Mouse (Mus musculus) liver, postnatal 0 days (tissue): ENCODE results near the gene Rsph3b.

Experiments used
- CTCF ChIP-seq: sonication (generic); IDR thresholded peaks from 2 replicates; pipeline ENCODE4 v1.5.1; 2016; ENCODE audit warnings: antibody characterized with exemption, low read depth
- EP300 ChIP-seq: IDR thresholded peaks from 2 replicates; pipeline ENCODE4 v1.6.1; 2016; ENCODE audit warnings: antibody characterized with exemption, low read depth, mild to moderate bottlenecking

- TF ChIP-seq CTCF (no peak), EP300 (no peak)
These were observed 85.0 kb downstream of the Rsph3b start for GRCm38 (mm10) chr17:6863521-6863920.
